Mouse (Mus musculus) bone marrow macrophage, adult 2 months (primary cell): ENCODE results near the gene Vwa3b.

Source experiments
- CTCF ChIP-seq: IDR thresholded peaks from 2 replicates; pipeline ENCODE4 v1.5.1; 2012; ENCODE audit warnings: low read depth, mild to moderate bottlenecking, low read length, moderate library complexity
- POLR2A ChIP-seq: IDR thresholded peaks from 2 replicates; pipeline ENCODE4 v1.6.1; 2012; ENCODE audit warnings: mild to moderate bottlenecking, low read depth, low read length, borderline replicate concordance

- TF ChIP-seq CTCF (no peak), POLR2A (no peak)
These were observed 32.1 kb upstream of the Vwa3b start for GRCm38 (mm10) chr1:36994296-36994695.
